Mouse (Mus musculus): ENCODE data around the gene Cep250. TPM values are rescaled to one million over a fixed set of nuclear protein-coding genes. Genes with fewer than 3 reads are reported as not detected.

Cep250 gene
- polyA plus RNA-seq, 1 experiment: not detected

- H3K27ac ChIP-seq (ENCODE audit: insufficient read depth, low read depth, low read length): no peak overlapping the region
- 93% methylated on average over 3 of the region's 3 CpGs for WGBS
- TF ChIP-seq CTCF (IDR thresholded peaks at IDR 0.05; ENCODE audit: insufficient read depth, low read depth, low read length) (no peak), POLR2A (IDR thresholded peaks at IDR 0.05; ENCODE audit: insufficient read depth, low read depth, low read length) (no peak)
- H3K4me1 ChIP-seq (ENCODE audit: control insufficient read depth, insufficient read depth, low read length): no peaks in the 10 kb centered on the region
- no peak overlapping the region for H3K4me3 ChIP-seq (ENCODE audit: insufficient read depth, low read depth, low read length)
Measured at GRCm38 (mm10) chr2:156039390-156039789, 83.1 kb downstream of the Cep250 start.

GRCm38 (mm10) chr2:156042903-156043302, 86.6 kb downstream of the Cep250 start:
- WGBS: 85% methylated on average over 8 of the region's 8 CpGs

GRCm38 (mm10) chr2:156047929-156048328, 91.7 kb downstream of the Cep250 start:
- Histone ChIP-seq H3K27ac (ENCODE audit: insufficient read depth, low read depth, low read length) (no peak overlapping the region), H3K4me3 (ENCODE audit: insufficient read depth, low read depth, low read length) (no peak overlapping the region), H3K4me1 (ENCODE audit: control insufficient read depth, insufficient read depth, low read length) (peaks cover 3% of the 10 kb centered on the region; the same call in 1 of the 2 replicates)
- WGBS: 24% methylated on average over 19 of the region's 19 CpGs
- TF ChIP-seq POLR2A (IDR thresholded peaks at IDR 0.05; ENCODE audit: insufficient read depth, low read depth, low read length) (no peak), CTCF (IDR thresholded peaks at IDR 0.05; ENCODE audit: insufficient read depth, low read depth, low read length) (no peak)

More at GRCm38 (mm10) chr2:156042903-156043302, 86.6 kb downstream of the Cep250 start:
- H3K27ac ChIP-seq (ENCODE audit: insufficient read depth, low read depth, low read length): no peak overlapping the region
- H3K4me3 ChIP-seq (ENCODE audit: insufficient read depth, low read depth, low read length): no peak overlapping the region
- TF ChIP-seq POLR2A (IDR thresholded peaks at IDR 0.05; ENCODE audit: insufficient read depth, low read depth, low read length): no peak
- no peak for TF ChIP-seq CTCF (IDR thresholded peaks at IDR 0.05; ENCODE audit: insufficient read depth, low read depth, low read length)
- H3K4me1 ChIP-seq (ENCODE audit: control insufficient read depth, insufficient read depth, low read length): peaks cover 1% of the 10 kb centered on the region; the same call in 1 of the 2 replicates

Other genes starting within 250 kb of the Cep250 start
- gene Edem2, start 227.0 kb upstream of the Cep250 start, polyA plus RNA-seq (2012; ENCODE audit: insufficient read depth, insufficient read length, low replicate concordance, missing spikeins): not detected in 2 replicates
- gene Gm17581, start 220.6 kb upstream of the Cep250 start, polyA plus RNA-seq (2012; ENCODE audit: insufficient read depth, insufficient read length, low replicate concordance, missing spikeins): not detected in 2 replicates
- gene Procr, start 205.3 kb upstream of the Cep250 start, polyA plus RNA-seq (2012; ENCODE audit: insufficient read depth, insufficient read length, low replicate concordance, missing spikeins): not detected in 2 replicates
- not detected in 2 replicates for gene Mmp24, start 181.1 kb upstream of the Cep250 start, polyA plus RNA-seq (2012; ENCODE audit: insufficient read depth, insufficient read length, low replicate concordance, missing spikeins)
- not detected in 2 replicates for gene BC029722, start 137.0 kb upstream of the Cep250 start, polyA plus RNA-seq (2012; ENCODE audit: insufficient read depth, insufficient read length, low replicate concordance, missing spikeins)
- not detected in 2 replicates for gene Eif6, start 129.5 kb upstream of the Cep250 start, polyA plus RNA-seq (2012; ENCODE audit: insufficient read depth, insufficient read length, low replicate concordance, missing spikeins)
- not detected in 2 replicates for gene Fam83c, start 121.6 kb upstream of the Cep250 start, polyA plus RNA-seq (2012; ENCODE audit: insufficient read depth, insufficient read length, low replicate concordance, missing spikeins)
- gene Uqcc1, start 26.1 kb upstream of the Cep250 start, polyA plus RNA-seq (2012; ENCODE audit: insufficient read depth, insufficient read length, low replicate concordance, missing spikeins): 136 TPM in 1 of 2 replicates, not detected in the other
- not detected in 2 replicates for gene Gm15557, start 15.7 kb upstream of the Cep250 start, polyA plus RNA-seq (2012; ENCODE audit: insufficient read depth, insufficient read length, low replicate concordance, missing spikeins)
- not detected in 2 replicates for gene Gdf5, start 11.1 kb upstream of the Cep250 start, polyA plus RNA-seq (2012; ENCODE audit: insufficient read depth, insufficient read length, low replicate concordance, missing spikeins)
- not detected in 2 replicates for gene 6430550D23Rik, start 51.5 kb downstream of the Cep250 start, polyA plus RNA-seq (2012; ENCODE audit: insufficient read depth, insufficient read length, low replicate concordance, missing spikeins)
- gene Ergic3, start 51.6 kb downstream of the Cep250 start, polyA plus RNA-seq (2012; ENCODE audit: insufficient read depth, insufficient read length, low replicate concordance, missing spikeins): not detected in 2 replicates
- gene Fer1l4, start 96.5 kb downstream of the Cep250 start, polyA plus RNA-seq (2012; ENCODE audit: insufficient read depth, insufficient read length, low replicate concordance, missing spikeins): not detected in 2 replicates
- gene Spag4, start 108.7 kb downstream of the Cep250 start, polyA plus RNA-seq (2012; ENCODE audit: insufficient read depth, insufficient read length, low replicate concordance, missing spikeins): not detected in 2 replicates
- gene Cpne1, start 155.5 kb downstream of the Cep250 start, polyA plus RNA-seq (2012; ENCODE audit: insufficient read depth, insufficient read length, low replicate concordance, missing spikeins): not detected in 2 replicates
- gene Rbm12, start 155.5 kb downstream of the Cep250 start, polyA plus RNA-seq (2012; ENCODE audit: insufficient read depth, insufficient read length, low replicate concordance, missing spikeins): 391 TPM in 1 of 2 replicates, not detected in the other
- not detected in 2 replicates for gene Gm28036, start 170.6 kb downstream of the Cep250 start, polyA plus RNA-seq (2012; ENCODE audit: insufficient read depth, insufficient read length, low replicate concordance, missing spikeins)
- gene Romo1, start 187.6 kb downstream of the Cep250 start, polyA plus RNA-seq (2012; ENCODE audit: insufficient read depth, insufficient read length, low replicate concordance, missing spikeins): not detected in 2 replicates
- gene Nfs1, start 187.7 kb downstream of the Cep250 start, polyA plus RNA-seq (2012; ENCODE audit: insufficient read depth, insufficient read length, low replicate concordance, missing spikeins): not detected in 2 replicates
- gene Rbm39, start 223.8 kb downstream of the Cep250 start, polyA plus RNA-seq (2012; ENCODE audit: insufficient read depth, insufficient read length, low replicate concordance, missing spikeins): 643 TPM in 1 of 2 replicates, not detected in the other
- 586 TPM in 1 of 2 replicates, not detected in the other for gene Phf20, start 240.0 kb downstream of the Cep250 start, polyA plus RNA-seq (2012; ENCODE audit: insufficient read depth, insufficient read length, low replicate concordance, missing spikeins)

Data from olfactory bulb, adult 2 months (tissue).